Mouse (Mus musculus): ENCODE measurements at regions not wholly inside any gene's neighbourhood (a gene's known extent, or its start where the extent isn't known, plus 50 kb on each side); places are given as distances from the start of the nearest gene placed in this dataset.

GRCm38 (mm10) chr11:114128841-114129240 lies 62.0 kb upstream of the Sdk2 start:
- H3K36me3 ChIP-seq (replicated peaks; ENCODE audit: low read length) = no peaks in the 10 kb centered on the region
- TF ChIP-seq FLI1 (IDR thresholded peaks at IDR 0.05; ENCODE audit: low read length) (no peak), GATA1 (IDR thresholded peaks at IDR 0.05; ENCODE audit: borderline replicate concordance, low read length) (no peak)
- no peaks in the 10 kb centered on the region for H3K27me3 ChIP-seq (replicated peaks)
- H3K4me1 ChIP-seq = no peaks in the 10 kb centered on the region
- no peaks in the 10 kb centered on the region for H3K9me3 ChIP-seq
- H3K4me3 ChIP-seq (replicated peaks) = no peak overlapping the region

DNA sequence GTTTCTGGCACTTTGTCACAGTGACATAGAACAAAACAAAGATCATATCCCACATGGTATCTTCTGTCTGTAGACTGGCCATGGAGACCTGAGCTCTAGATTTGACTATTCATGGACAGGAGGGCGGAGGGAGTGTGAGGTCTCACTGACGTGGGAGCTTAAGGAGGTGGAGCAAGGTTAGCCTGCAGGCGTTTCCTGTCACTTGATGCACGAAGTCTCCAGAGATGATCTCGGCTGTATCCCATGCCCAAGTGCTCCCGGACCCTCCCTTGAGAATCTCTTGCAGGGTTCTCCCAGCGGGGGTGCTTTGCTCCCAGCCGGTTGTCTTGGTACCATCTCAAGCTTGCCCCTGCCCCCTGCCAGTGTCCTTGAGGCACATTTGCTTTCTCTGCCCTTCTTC lies 60.6 kb upstream of the Sdk2 start:
- H3K27me3 ChIP-seq (replicated peaks) = no peaks in the 10 kb centered on the region
- no peaks in the 10 kb centered on the region for H3K36me3 ChIP-seq (replicated peaks; ENCODE audit: low read length)
- no peak for TF ChIP-seq GATA1 (IDR thresholded peaks at IDR 0.05; ENCODE audit: borderline replicate concordance, low read length)
- no peak for TF ChIP-seq FLI1 (IDR thresholded peaks at IDR 0.05; ENCODE audit: low read length)
- no peaks in the 10 kb centered on the region for H3K4me1 ChIP-seq
- no peak overlapping the region for H3K4me3 ChIP-seq (replicated peaks)
- no peaks in the 10 kb centered on the region for H3K9me3 ChIP-seq

- H3K9me3 ChIP-seq = no peaks in the 10 kb centered on the region
- no peaks in the 10 kb centered on the region for H3K27me3 ChIP-seq (replicated peaks)
- H3K36me3 ChIP-seq (replicated peaks; ENCODE audit: low read length) = no peaks in the 10 kb centered on the region
- no peak for TF ChIP-seq GATA1 (IDR thresholded peaks at IDR 0.05; ENCODE audit: borderline replicate concordance, low read length)
- no peak overlapping the region for H3K4me3 ChIP-seq (replicated peaks)
- no peaks in the 10 kb centered on the region for H3K4me1 ChIP-seq
These were observed 55.3 kb upstream of the Sdk2 start for GRCm38 (mm10) chr11:114122175-114122574.

- Histone ChIP-seq H3K9me3 (peaks cover 3% of the 10 kb centered on the region; the same call in 1 of the 2 replicates), H3K27me3 (replicated peaks) (no peaks in the 10 kb centered on the region), H3K4me3 (replicated peaks) (no peak overlapping the region), H3K36me3 (replicated peaks; ENCODE audit: low read length) (no peaks in the 10 kb centered on the region), H3K4me1 (no peaks in the 10 kb centered on the region)
- TF ChIP-seq GATA1 (IDR thresholded peaks at IDR 0.05; ENCODE audit: borderline replicate concordance, low read length) = no peak
- TF ChIP-seq FLI1 (IDR thresholded peaks at IDR 0.05; ENCODE audit: low read length) = no peak
These were observed 52.3 kb upstream of the Sdk2 start for GRCm38 (mm10) chr11:114119135-114119534.
